Mouse (Mus musculus) ovary, adult 10 weeks (tissue): Measurements from ENCODE around the gene Cd59a. TPM values are rescaled to one million over a fixed set of nuclear protein-coding genes. Genes with fewer than 3 reads are reported as not detected.

Experiments used
- polyA plus RNA-seq: library from polyadenylated mRNA; stranded (reverse); fragments of 350-450 nt; fragmentation: Illumina TruSeq; extraction: RNeasy Lipid Tissue Mini Kit (QIAGEN cat#74804); gene quantifications from one replicate; pipeline ENCODE4 v1.2.3, GENCODE M21; 2014

Cd59a gene
- polyA plus RNA-seq = 58.2 TPM

DNA sequence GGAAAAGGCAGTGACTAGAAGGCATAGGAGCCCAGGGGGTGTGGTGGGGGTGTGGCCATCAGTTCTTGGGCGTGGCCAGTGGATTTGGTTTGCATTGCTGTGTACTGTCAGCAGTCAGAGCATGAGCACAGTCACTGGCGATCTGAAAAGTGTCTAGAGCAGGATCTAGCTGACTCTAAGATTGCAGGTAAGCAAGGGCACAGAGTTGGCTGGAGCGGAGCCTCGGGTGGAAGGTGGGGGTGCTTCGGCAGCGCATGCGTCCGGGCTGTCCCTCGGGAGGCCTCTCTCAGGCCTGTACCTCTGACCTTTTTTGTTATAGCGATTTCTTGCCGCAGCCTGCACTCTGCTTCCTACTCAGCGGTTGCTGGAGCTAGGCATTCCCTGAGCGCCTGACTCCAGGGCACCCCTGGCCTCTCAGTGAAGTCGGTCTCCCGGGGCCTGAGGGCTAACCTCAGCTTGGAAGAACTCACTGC is at the start of gene Cd59a:
TSS of gene Cd59a (plus strand) at position 61 of the 473 bp plus-strand sequence.

DNA sequence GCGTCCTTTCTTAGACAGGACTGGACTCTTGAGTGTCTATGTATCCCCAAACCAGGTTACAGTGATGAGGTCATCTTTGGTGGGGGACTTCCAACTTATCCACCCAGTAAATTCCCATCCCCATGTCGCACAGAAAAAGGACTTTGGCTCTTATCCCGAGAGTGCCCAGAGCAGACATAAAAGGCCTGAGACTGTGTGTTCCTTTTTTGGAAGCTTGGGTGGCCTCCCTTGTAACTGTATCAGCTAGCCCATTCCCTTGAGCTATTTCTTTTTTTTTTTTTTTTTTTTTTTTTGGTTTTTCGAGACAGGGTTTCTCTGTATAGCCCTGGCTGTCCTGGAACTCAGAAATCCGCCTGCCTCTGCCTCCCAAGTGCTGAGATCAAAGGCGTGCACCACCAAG is 30.1 kb upstream of the Cd59a start, which contains the start of gene Gm10912:
TSS of gene Gm10912 (plus strand) at position 301 of the 400 bp plus-strand sequence.

DNA sequence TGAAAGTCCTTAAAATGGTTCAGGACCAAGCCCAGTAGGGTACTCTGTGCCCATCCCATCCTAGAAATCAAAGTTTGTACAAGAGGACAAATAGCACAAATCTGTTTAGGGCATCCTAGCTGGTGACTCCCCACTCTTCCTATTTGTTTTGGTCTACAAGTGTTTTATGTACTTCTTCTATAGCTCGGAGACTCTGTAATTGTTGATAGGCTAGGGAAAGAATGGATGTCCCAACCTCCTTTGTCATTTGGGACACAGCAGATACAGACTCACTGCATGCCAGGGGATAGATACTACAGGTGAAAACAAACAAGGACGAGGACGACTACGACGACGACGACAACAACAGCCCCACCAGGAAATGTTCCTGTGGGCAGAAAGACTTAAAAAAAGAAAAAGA is 27.2 kb upstream of the Cd59a start, which contains the start of gene Gm10799:
TSS of gene Gm10799 (minus strand) at position 101 of the 400 bp plus-strand sequence.

DNA sequence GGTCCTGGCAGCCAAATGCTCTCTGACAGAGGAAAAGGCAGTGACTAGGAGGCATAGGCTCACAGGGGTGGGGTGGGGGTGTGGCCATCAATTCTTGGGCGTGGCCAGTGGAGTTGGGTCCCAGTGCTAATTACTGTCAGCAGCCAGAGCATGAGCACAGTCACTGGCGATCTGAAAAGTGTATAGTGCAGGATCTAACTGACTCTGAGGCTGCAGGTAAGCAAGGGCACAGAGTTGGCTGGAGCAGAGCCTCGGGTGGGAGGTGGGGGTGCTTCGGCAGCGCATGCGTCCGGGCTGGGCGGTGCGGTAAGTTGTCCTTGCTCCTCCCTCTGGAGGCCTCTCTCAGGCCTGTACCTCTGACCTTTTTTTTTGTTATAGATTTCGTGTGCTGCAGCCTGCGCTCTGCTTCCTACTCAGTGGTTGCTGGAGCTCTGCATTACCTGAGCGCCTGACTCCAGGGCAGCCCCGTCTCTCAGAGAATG is 25.9 kb upstream of the Cd59a start, which contains the start of gene Cd59b:
TSS of gene Cd59b (plus strand) at position 146 of the 482 bp plus-strand sequence.

DNA sequence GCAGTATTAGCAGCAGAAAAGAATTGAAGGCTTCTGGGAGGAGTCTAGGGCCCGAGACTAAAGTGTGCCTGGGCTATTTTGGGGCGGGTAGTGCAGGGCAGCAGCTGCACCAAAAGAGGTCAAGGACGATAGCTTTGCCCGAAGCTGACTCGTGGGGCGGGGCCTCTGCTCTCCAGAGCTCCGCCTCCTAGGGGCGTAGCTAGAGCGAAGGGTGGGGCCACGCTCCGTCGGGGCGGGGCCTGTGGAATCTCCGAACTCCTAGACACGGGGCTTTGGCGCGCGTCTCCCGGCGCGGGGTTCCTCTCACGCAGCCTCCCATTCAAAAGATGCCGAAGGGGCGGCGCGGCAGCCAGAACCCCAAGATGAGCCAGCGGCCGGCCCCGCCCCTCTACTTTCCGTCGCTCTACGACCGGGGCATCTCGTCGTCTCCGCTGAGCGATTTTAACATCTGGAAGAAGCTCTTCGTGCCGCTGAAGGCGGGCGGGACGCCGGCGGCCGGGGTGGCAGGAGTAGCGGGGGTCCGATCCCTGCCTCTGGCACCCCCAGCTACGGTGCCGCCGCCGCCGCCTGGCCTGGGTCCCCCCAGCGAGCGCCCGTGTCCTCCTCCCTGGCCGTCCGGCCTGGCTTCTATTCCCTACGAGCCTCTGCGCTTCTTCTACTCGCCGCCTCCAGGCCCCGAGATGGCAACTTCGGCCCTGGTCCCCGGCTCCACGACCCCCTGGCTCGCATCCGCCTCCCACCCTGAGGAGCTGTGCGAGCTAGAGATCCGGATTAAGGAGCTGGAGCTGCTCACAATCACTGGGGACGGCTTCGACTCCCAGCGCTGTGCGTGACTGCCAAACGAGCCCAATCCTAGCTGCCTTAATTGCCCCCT is 27.1 kb downstream of the Cd59a start, which contains the start of gene A930018P22Rik:
TSS of gene A930018P22Rik (plus strand) at position 265 of the 874 bp plus-strand sequence.

Other genes starting within 250 kb of the Cd59a start
- 23.4 TPM for gene Lmo2, start 137.8 kb upstream of the Cd59a start, polyA plus RNA-seq
- gene Fbxo3, start 68.1 kb upstream of the Cd59a start, polyA plus RNA-seq = 136 TPM
- not detected for gene 4931422A03Rik, start 67.4 kb upstream of the Cd59a start, polyA plus RNA-seq
- gene Gm10912, start 30.0 kb upstream of the Cd59a start, polyA plus RNA-seq = not detected
- gene Gm10799, start 27.3 kb upstream of the Cd59a start, polyA plus RNA-seq = not detected
- gene Cd59b, start 26.0 kb upstream of the Cd59a start, polyA plus RNA-seq = 6.1 TPM
- gene A930018P22Rik, start 27.0 kb downstream of the Cd59a start, polyA plus RNA-seq = not detected